Mouse (Mus musculus): ENCODE measurements around the gene Mief1.

The Mief1 gene

GRCm38 (mm10) chr15:80232331-80232730 is 1.5 kb upstream of the Mief1 start:
- DNase-seq = no peak

DNA sequence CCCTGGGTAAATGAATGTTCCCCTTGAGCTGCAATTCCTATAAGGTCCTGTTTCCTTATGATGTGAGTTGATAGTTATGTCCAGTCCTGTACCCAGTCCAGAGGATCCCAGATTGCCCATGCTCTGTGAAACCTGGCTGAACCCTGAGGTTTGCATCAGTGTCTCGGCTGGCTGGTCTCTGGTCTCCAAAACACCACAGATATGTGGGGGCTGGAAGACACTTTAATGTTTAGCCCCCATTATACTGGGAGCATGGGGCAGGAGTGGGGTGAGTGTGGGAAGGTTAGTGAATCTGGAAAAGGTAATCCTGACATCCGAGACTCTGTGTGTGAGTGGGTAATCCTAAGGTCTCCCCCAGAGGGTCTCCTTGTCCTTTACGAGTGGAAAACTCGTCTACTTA is 765 bp upstream of the Mief1 start:
- no peak for DNase-seq

DNA sequence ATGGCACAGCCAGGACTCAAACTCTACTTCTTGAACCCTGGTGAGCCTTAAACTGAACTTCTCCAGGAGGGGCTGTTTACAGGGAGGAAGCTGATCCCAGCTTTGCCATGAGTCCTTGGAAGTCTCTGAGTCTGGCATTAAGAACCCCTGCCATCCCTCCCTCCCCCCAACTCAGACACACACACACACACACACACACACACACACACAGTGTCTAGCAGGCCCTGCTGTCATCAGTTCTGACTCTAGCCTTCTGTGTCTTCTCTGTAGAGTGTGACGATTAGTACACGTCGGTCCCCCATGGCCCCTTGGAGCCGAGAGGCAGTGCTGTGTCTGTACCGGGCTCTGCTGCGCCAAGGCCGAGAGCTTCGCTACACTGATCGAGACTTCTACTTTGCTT is 1.7 kb downstream of the Mief1 start, which contains the start of gene AC140267.1:
TSS of gene AC140267.1 (plus strand) at position 301 of the 400 bp plus-strand sequence.
- no peak for DNase-seq

GRCm38 (mm10) chr15:80248135-80248534 is 14.3 kb downstream of the Mief1 start:
- peak; percentile 71 for DNase-seq

GRCm38 (mm10) chr15:80248596-80248995 is 14.8 kb downstream of the Mief1 start:
- DNase-seq = no peak

DNA sequence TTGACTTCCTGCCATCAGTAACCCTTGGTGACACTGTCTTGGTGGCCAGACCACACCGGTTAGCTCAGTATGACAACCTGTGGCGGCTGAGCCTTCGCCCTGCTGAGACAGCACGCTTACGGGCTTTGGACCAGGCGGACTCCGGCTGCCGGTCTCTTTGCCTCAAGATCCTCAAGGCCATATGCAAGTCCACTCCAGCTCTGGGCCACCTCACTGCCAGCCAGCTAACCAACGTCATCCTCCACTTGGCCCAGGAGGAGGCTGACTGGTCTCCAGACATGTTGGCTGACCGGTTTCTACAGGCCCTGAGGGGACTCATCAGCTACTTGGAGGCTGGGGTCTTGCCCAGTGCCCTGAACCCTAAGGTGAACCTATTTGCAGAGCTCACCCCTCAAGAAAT is 15.9 kb downstream of the Mief1 start:
- DNase-seq = no peak

GRCm38 (mm10) chr15:80250586-80250985 is 16.8 kb downstream of the Mief1 start:
- no peak for DNase-seq

GRCm38 (mm10) chr15:80253530-80253929 is 19.7 kb downstream of the Mief1 start:
- DNase-seq = no peak

GRCm38 (mm10) chr15:80254207-80254606 is 20.4 kb downstream of the Mief1 start:
- peak; percentile 53 for DNase-seq

- peak; percentile 100 for DNase-seq
Observed at GRCm38 (mm10) chr15:80254847-80255645, 21.2 kb downstream of the Mief1 start, which contains the start of gene Atf4. Atf4 (plus strand) TSS chr15:80255184.

- DNase-seq = peak; percentile 79
Observed at GRCm38 (mm10) chr15:80255646-80256121, 21.9 kb downstream of the Mief1 start.

DNA sequence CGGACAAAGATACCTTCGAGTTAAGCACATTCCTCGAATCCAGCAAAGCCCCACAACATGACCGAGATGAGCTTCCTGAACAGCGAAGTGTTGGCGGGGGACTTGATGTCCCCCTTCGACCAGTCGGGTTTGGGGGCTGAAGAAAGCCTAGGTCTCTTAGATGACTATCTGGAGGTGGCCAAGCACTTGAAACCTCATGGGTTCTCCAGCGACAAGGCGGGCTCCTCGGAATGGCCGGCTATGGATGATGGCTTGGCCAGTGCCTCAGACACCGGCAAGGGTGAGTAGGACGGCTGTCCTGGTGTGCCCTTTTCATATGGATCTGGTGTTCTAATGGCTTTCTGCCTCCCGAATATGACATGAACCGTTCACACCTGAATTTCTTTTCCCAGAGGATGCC is 22.4 kb downstream of the Mief1 start:
- no peak for DNase-seq

- no peak for DNase-seq
Observed at GRCm38 (mm10) chr15:80256656-80257601, 23.1 kb downstream of the Mief1 start.

GRCm38 (mm10) chr15:80257602-80258239 is 23.9 kb downstream of the Mief1 start:
- DNase-seq = peak; percentile 67

DNA sequence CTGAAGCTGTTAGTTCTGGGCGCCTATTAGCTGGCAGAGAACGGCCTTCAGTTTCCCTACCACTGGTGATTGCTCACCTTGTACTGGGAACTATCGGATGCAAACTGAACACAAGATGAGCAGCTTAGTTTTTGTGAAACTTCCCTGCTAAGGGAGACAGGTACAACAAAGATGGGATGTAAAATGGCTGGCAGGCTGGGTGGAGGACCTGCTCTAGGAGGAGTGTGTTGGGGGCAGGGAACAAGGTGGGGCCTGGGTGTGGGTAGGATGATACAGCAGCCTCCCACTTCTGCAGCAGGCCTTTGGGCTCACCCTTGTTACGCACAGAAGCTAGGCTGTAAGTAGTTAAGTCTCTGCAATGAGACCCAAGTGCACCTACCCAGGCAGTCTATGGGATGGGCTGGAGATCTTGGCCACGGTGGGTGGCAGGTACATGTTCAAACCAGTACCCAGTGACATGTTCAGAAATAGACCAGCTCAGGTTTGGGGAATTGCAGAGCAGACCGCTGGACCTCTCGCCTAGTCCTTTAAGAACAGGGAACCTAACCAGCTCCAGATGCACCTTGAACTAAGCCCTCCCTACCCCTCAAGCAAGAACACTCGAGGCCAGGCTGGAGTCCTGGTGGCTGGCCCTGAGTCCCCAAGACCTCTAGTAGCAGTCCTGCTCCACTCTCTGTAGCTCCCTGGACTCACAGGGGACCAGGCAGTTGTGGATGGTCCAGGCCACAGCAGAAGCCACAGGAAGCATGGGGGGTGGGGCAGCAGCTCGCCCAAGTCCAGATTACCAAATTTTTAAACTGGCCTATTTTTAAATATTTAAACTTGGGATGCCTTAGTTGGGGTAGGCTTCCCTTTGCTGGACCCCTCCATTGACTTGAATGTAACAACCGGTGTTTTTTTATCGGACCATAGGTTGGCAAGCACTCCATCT is 24.7 kb downstream of the Mief1 start:
- DNase-seq = no peak

GRCm38 (mm10) chr15:80259406-80260045 is 25.7 kb downstream of the Mief1 start:
- no peak for DNase-seq

- DNase-seq = peak; percentile 86
Observed at GRCm38 (mm10) chr15:80260677-80261076, 26.9 kb downstream of the Mief1 start.

GRCm38 (mm10) chr15:80261100-80261499 is 27.3 kb downstream of the Mief1 start:
- no peak for DNase-seq

- peak; percentile 85 for DNase-seq
Observed at GRCm38 (mm10) chr15:80263610-80264575, 30.1 kb downstream of the Mief1 start, which contains the start of gene Rps19bp1. Rps19bp1 (minus strand) TSS chr15:80264315.

DNA sequence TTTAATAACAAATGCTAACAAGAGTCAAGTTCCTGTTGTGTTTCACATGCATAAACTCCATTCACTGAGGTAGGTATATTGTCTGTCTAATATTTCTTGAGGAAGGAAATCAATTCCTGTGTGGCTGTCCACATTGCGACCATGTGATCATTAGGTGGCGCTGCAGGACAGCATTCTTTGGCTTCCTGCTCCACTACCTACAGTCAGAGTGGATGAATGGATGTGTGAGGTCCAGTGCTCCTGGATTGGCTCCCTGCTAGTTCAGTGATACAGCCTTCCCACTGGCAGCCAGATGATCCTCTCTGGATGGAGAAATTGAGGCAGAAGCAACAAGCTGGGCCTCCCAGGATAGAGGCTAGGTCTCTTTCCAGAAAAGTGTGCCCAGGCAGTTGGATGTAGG is 32.5 kb downstream of the Mief1 start:
- DNase-seq = peak; percentile 83
